Mouse (Mus musculus) kidney, embryonic 16.5 days (tissue): ENCODE results near the gene Rdh8. TPM values are rescaled to one million over a fixed set of nuclear protein-coding genes. Genes with fewer than 3 reads are reported as not detected.

ENCODE experiments used
- polyA plus RNA-seq: library from polyadenylated mRNA; unstranded; fragments of >200 nt; fragmentation: Nextera tagmentation; extraction: Ambion mirVana; gene quantifications from 2 replicates; pipeline ENCODE4 v1.2.1, GENCODE M21; 2015

The Rdh8 gene
- polyA plus RNA-seq, 1 experiment from 2014 or later = not detected

Other genes with a start within 250 kb of the Rdh8 start
- 17.5 and 18.3 TPM in 2 replicates for gene Zfp846, start 237.2 kb upstream of the Rdh8 start, polyA plus RNA-seq
- gene Ubl5, start 175.6 kb upstream of the Rdh8 start, polyA plus RNA-seq = 331 and 349 TPM in 2 replicates
- 20.5 and 24.5 TPM in 2 replicates for gene Fbxl12, start 173.7 kb upstream of the Rdh8 start, polyA plus RNA-seq
- 55.8 and 61.2 TPM in 2 replicates for gene Pin1, start 166.4 kb upstream of the Rdh8 start, polyA plus RNA-seq
- gene Olfm2, start 72.2 kb upstream of the Rdh8 start, polyA plus RNA-seq = 6.5 and 6.6 TPM in 2 replicates
- gene Col5a3, start 3.4 kb upstream of the Rdh8 start, polyA plus RNA-seq = 2.5 TPM in 2 replicates
- 18.8 and 20.1 TPM in 2 replicates for gene A230050P20Rik, start 50.1 kb downstream of the Rdh8 start, polyA plus RNA-seq
- gene Angptl6, start 61.2 kb downstream of the Rdh8 start, polyA plus RNA-seq = 2.9 and 3.6 TPM in 2 replicates
- 94.3 and 95.3 TPM in 2 replicates for gene Ppan, start 69.7 kb downstream of the Rdh8 start, polyA plus RNA-seq
- 299 and 319 TPM in 2 replicates for gene Eif3g, start 80.1 kb downstream of the Rdh8 start, polyA plus RNA-seq
- 107 and 110 TPM in 2 replicates for gene Dnmt1, start 141.4 kb downstream of the Rdh8 start, polyA plus RNA-seq
- gene S1pr2, start 158.3 kb downstream of the Rdh8 start, polyA plus RNA-seq = 35.1 and 37.7 TPM in 2 replicates
- gene Mrpl4, start 184.2 kb downstream of the Rdh8 start, polyA plus RNA-seq = 161 and 169 TPM in 2 replicates
- 14.2 and 18.0 TPM in 2 replicates for gene Icam1, start 197.5 kb downstream of the Rdh8 start, polyA plus RNA-seq
- gene Icam4, start 210.9 kb downstream of the Rdh8 start, polyA plus RNA-seq = 0.84 and 0.91 TPM in 2 replicates
- 0.39 and 0.45 TPM in 2 replicates for gene Icam5, start 213.6 kb downstream of the Rdh8 start, polyA plus RNA-seq
- 0.59 and 0.64 TPM in 2 replicates for gene Zglp1, start 248.6 kb downstream of the Rdh8 start, polyA plus RNA-seq